Mouse (Mus musculus): ENCODE results near the gene Atg16l1. TPM values are rescaled to one million over a fixed set of nuclear protein-coding genes. Genes with fewer than 3 reads are reported as not detected.

The Atg16l1 gene
- polyA plus RNA-seq (2012; rRNA removed): 76.2 and 79.2 TPM in 2 replicates

GRCm38 (mm10) chr1:87755641-87756470, at the start of gene Atg16l1:
Gene Atg16l1, plus strand, starts transcription at chr1:87755870.
- Histone ChIP-seq H3K4me3 (ENCODE audit: insufficient read depth, low read length) (peak within 1 kb of the TSS; percentile 95), H3K4me1 (ENCODE audit: control insufficient read depth, insufficient read depth, low read length) (peaks cover 3% of the 10 kb centered on the region; the same call in 1 of the 2 replicates), H3K27ac (ENCODE audit: insufficient read depth, low read length) (peak within 1 kb of the TSS; percentile 94)
- TF ChIP-seq CTCF (IDR thresholded peaks at IDR 0.05; ENCODE audit: extremely low read depth, insufficient read depth, low read length) (peak; percentile 61), POLR2A (IDR thresholded peaks at IDR 0.05; ENCODE audit: extremely low read depth, insufficient read depth, low read length) (peak; percentile 62)

- Histone ChIP-seq H3K4me1 (ENCODE audit: control insufficient read depth, insufficient read depth, low read length) (peaks cover 16% of the 10 kb centered on the region), H3K27ac (ENCODE audit: insufficient read depth, low read length) (no peak overlapping the region), H3K4me3 (ENCODE audit: insufficient read depth, low read length) (no peak overlapping the region)
- TF ChIP-seq POLR2A (IDR thresholded peaks at IDR 0.05; ENCODE audit: extremely low read depth, insufficient read depth, low read length) (no peak), CTCF (IDR thresholded peaks at IDR 0.05; ENCODE audit: extremely low read depth, insufficient read depth, low read length) (no peak)
Observed at GRCm38 (mm10) chr1:87706361-87706760, 49.3 kb upstream of the Atg16l1 start.

- peak overlapping the region; percentile 95 for H3K27ac ChIP-seq (ENCODE audit: insufficient read depth, low read length)
- H3K4me3 ChIP-seq (ENCODE audit: insufficient read depth, low read length): no peak overlapping the region
- TF ChIP-seq POLR2A (IDR thresholded peaks at IDR 0.05; ENCODE audit: extremely low read depth, insufficient read depth, low read length) (no peak), CTCF (IDR thresholded peaks at IDR 0.05; ENCODE audit: extremely low read depth, insufficient read depth, low read length) (no peak)
- peaks cover 16% of the 10 kb centered on the region for H3K4me1 ChIP-seq (ENCODE audit: control insufficient read depth, insufficient read depth, low read length)
Observed at GRCm38 (mm10) chr1:87709020-87709419, 46.6 kb upstream of the Atg16l1 start.

- peak overlapping the region; percentile 93 for H3K27ac ChIP-seq (ENCODE audit: insufficient read depth, low read length)
- peaks cover 15% of the 10 kb centered on the region for H3K4me1 ChIP-seq (ENCODE audit: control insufficient read depth, insufficient read depth, low read length)
- H3K4me3 ChIP-seq (ENCODE audit: insufficient read depth, low read length): no peak overlapping the region
- no peak for TF ChIP-seq CTCF (IDR thresholded peaks at IDR 0.05; ENCODE audit: extremely low read depth, insufficient read depth, low read length)
- TF ChIP-seq POLR2A (IDR thresholded peaks at IDR 0.05; ENCODE audit: extremely low read depth, insufficient read depth, low read length): no peak
Observed at GRCm38 (mm10) chr1:87709661-87710270, 45.9 kb upstream of the Atg16l1 start.

- peaks cover 15% of the 10 kb centered on the region for H3K4me1 ChIP-seq (ENCODE audit: control insufficient read depth, insufficient read depth, low read length)
- H3K4me3 ChIP-seq (ENCODE audit: insufficient read depth, low read length): no peak overlapping the region
- no peak for TF ChIP-seq POLR2A (IDR thresholded peaks at IDR 0.05; ENCODE audit: extremely low read depth, insufficient read depth, low read length)
- TF ChIP-seq CTCF (IDR thresholded peaks at IDR 0.05; ENCODE audit: extremely low read depth, insufficient read depth, low read length): no peak
- no peak overlapping the region for H3K27ac ChIP-seq (ENCODE audit: insufficient read depth, low read length)
Observed at GRCm38 (mm10) chr1:87711938-87712613, 43.6 kb upstream of the Atg16l1 start.

GRCm38 (mm10) chr1:87712614-87712971, 43.1 kb upstream of the Atg16l1 start:
- H3K4me1 ChIP-seq (ENCODE audit: control insufficient read depth, insufficient read depth, low read length): peaks cover 15% of the 10 kb centered on the region
- no peak for TF ChIP-seq CTCF (IDR thresholded peaks at IDR 0.05; ENCODE audit: extremely low read depth, insufficient read depth, low read length)
- no peak overlapping the region for H3K4me3 ChIP-seq (ENCODE audit: insufficient read depth, low read length)
- no peak overlapping the region for H3K27ac ChIP-seq (ENCODE audit: insufficient read depth, low read length)

- Histone ChIP-seq H3K27ac (ENCODE audit: insufficient read depth, low read length) (no peak overlapping the region), H3K4me1 (ENCODE audit: control insufficient read depth, insufficient read depth, low read length) (peaks cover 5% of the 10 kb centered on the region), H3K4me3 (ENCODE audit: insufficient read depth, low read length) (no peak overlapping the region)
- TF ChIP-seq POLR2A (IDR thresholded peaks at IDR 0.05; ENCODE audit: extremely low read depth, insufficient read depth, low read length) (no peak), CTCF (IDR thresholded peaks at IDR 0.05; ENCODE audit: extremely low read depth, insufficient read depth, low read length) (peak; percentile 78)
Observed at GRCm38 (mm10) chr1:87721382-87721781, 34.3 kb upstream of the Atg16l1 start.

- Histone ChIP-seq H3K27ac (ENCODE audit: insufficient read depth, low read length) (no peak overlapping the region), H3K4me1 (ENCODE audit: control insufficient read depth, insufficient read depth, low read length) (peaks cover 5% of the 10 kb centered on the region), H3K4me3 (ENCODE audit: insufficient read depth, low read length) (no peak overlapping the region)
- TF ChIP-seq CTCF (IDR thresholded peaks at IDR 0.05; ENCODE audit: extremely low read depth, insufficient read depth, low read length): no peak
- TF ChIP-seq POLR2A (IDR thresholded peaks at IDR 0.05; ENCODE audit: extremely low read depth, insufficient read depth, low read length): no peak
Observed at GRCm38 (mm10) chr1:87722081-87722480, 33.6 kb upstream of the Atg16l1 start.

GRCm38 (mm10) chr1:87723351-87723750, 32.3 kb upstream of the Atg16l1 start:
- TF ChIP-seq POLR2A (IDR thresholded peaks at IDR 0.05; ENCODE audit: extremely low read depth, insufficient read depth, low read length) (no peak), CTCF (IDR thresholded peaks at IDR 0.05; ENCODE audit: extremely low read depth, insufficient read depth, low read length) (no peak)

More at GRCm38 (mm10) chr1:87723351-87723750, 32.3 kb upstream of the Atg16l1 start:
- no peak overlapping the region for H3K27ac ChIP-seq (ENCODE audit: insufficient read depth, low read length)
- no peak overlapping the region for H3K4me3 ChIP-seq (ENCODE audit: insufficient read depth, low read length)
- peaks cover 5% of the 10 kb centered on the region for H3K4me1 ChIP-seq (ENCODE audit: control insufficient read depth, insufficient read depth, low read length)
